Mouse (Mus musculus) limb, embryonic 13.5 days (tissue): ENCODE data around the gene Aebp2. TPM values are rescaled to one million over a fixed set of nuclear protein-coding genes. Genes with fewer than 3 reads are reported as not detected.

ENCODE experiments used
- ATAC-seq: fragments of 200-750 bp; cut with Nextera tagmentation; 2 replicates; pipeline ENCODE4 v1.8.0; 2017; ENCODE audit warnings: low read depth, moderate number of reproducible peaks, moderate TSS enrichment; ENCODE audit not compliant: low FRiP score
- H3K27ac ChIP-seq: fragments of 300-500 bp; sonication (generic); 2 replicates; pipeline ENCODE4 v1.5.1; 2015; ENCODE audit warnings: inconsistent platforms, mild to moderate bottlenecking, moderate library complexity
- H3K27me3 ChIP-seq: fragments of 300-500 bp; sonication (generic); 2 replicates; pipeline ENCODE4 v1.6.1; 2015; ENCODE audit warnings: mild to moderate bottlenecking, inconsistent platforms
- H3K36me3 ChIP-seq: fragments of 300-500 bp; sonication (generic); 2 replicates; pipeline ENCODE4 v1.6.1; 2015; ENCODE audit warnings: inconsistent platforms, mild to moderate bottlenecking, moderate library complexity
- H3K4me1 ChIP-seq: fragments of 300-500 bp; sonication (generic); 2 replicates; pipeline ENCODE4 v1.6.1; 2015; ENCODE audit warnings: inconsistent platforms
- H3K4me2 ChIP-seq: fragments of 300-500 bp; sonication (generic); replicated peaks from 2 replicates; pipeline ENCODE4 v1.6.1; 2015; ENCODE audit warnings: inconsistent platforms, mild to moderate bottlenecking, moderate library complexity
- H3K4me3 ChIP-seq: fragments of 300-500 bp; sonication (generic); 2 replicates; pipeline ENCODE4 v1.5.1; 2015; ENCODE audit warnings: moderate library complexity, mild to moderate bottlenecking, inconsistent platforms
- H3K9ac ChIP-seq: fragments of 300-500 bp; sonication (generic); 2 replicates; pipeline ENCODE4 v1.6.1; 2015; ENCODE audit warnings: mild to moderate bottlenecking, inconsistent platforms
- H3K9me3 ChIP-seq: fragments of 300-500 bp; sonication (generic); 2 replicates; pipeline ENCODE4 v1.6.1; 2016; ENCODE audit warnings: inconsistent platforms
- whole genome bisulfite sequencing: fragments of 180-500 bp; shearing (Covaris S2); methylation state at CpG from one replicate; pipeline ENCODE4 v1.1.7; 2015; 5-methylcytosine and 5-hydroxymethylcytosine counted together
- polyA plus RNA-seq: library from polyadenylated mRNA; unstranded; fragments of >200 nt; fragmentation: Nextera tagmentation; extraction: Ambion mirVana; gene quantifications from 2 replicates; pipeline ENCODE4 v1.2.1, GENCODE M21; 2015

The Aebp2 gene
- polyA plus RNA-seq, 1 experiment from 2014 or later, result 17.7 TPM

GRCm38 (mm10) chr6:140633616-140634015, 11.2 kb downstream of the Aebp2 start:
- H3K27me3 ChIP-seq, result no peaks in the 10 kb centered on the region
- H3K4me3 ChIP-seq, result no peak overlapping the region
- peaks cover 47% of the 10 kb centered on the region for H3K36me3 ChIP-seq
- H3K9me3 ChIP-seq, result no peaks in the 10 kb centered on the region
- H3K9ac ChIP-seq, result no peak overlapping the region
- 87% methylated on average over 8 of the region's 8 CpGs for WGBS
- ATAC-seq, result no peak
- H3K4me1 ChIP-seq, result peaks cover 14% of the 10 kb centered on the region
- H3K27ac ChIP-seq, result no peak overlapping the region
- no peak overlapping the region for H3K4me2 ChIP-seq

- H3K9me3 ChIP-seq, result no peaks in the 10 kb centered on the region
- no peak overlapping the region for H3K27ac ChIP-seq
- no peak overlapping the region for H3K9ac ChIP-seq
- H3K4me2 ChIP-seq, result no peak overlapping the region
- no peak overlapping the region for H3K4me3 ChIP-seq
- no peak for ATAC-seq
- H3K4me1 ChIP-seq, result peaks cover 1% of the 10 kb centered on the region; the same call in 1 of the 2 replicates
- peaks cover 71% of the 10 kb centered on the region for H3K36me3 ChIP-seq
- WGBS, result 92% methylated on average over 4 of the region's 4 CpGs
- H3K27me3 ChIP-seq, result no peaks in the 10 kb centered on the region
Measured at GRCm38 (mm10) chr6:140636290-140636689, 13.8 kb downstream of the Aebp2 start.

GRCm38 (mm10) chr6:140642010-140642409, 19.5 kb downstream of the Aebp2 start:
- Histone ChIP-seq H3K27me3 (no peaks in the 10 kb centered on the region), H3K36me3 (peaks cover 83% of the 10 kb centered on the region), H3K4me1 (no peaks in the 10 kb centered on the region), H3K9ac (no peak overlapping the region), H3K9me3 (no peaks in the 10 kb centered on the region), H3K4me2 (no peak overlapping the region), H3K27ac (no peak overlapping the region), H3K4me3 (no peak overlapping the region)
- 97% methylated on average over 7 of the region's 7 CpGs for WGBS
- ATAC-seq, result no peak

GRCm38 (mm10) chr6:140642655-140643054, 20.2 kb downstream of the Aebp2 start:
- H3K36me3 ChIP-seq, result peaks cover 82% of the 10 kb centered on the region
- H3K4me1 ChIP-seq, result no peaks in the 10 kb centered on the region
- no peak overlapping the region for H3K4me2 ChIP-seq
- H3K9ac ChIP-seq, result no peak overlapping the region
- ATAC-seq, result no peak
- WGBS, result 93% methylated on average over 12 of the region's 12 CpGs
- no peak overlapping the region for H3K27ac ChIP-seq
- H3K4me3 ChIP-seq, result no peak overlapping the region
- no peaks in the 10 kb centered on the region for H3K9me3 ChIP-seq
- no peaks in the 10 kb centered on the region for H3K27me3 ChIP-seq

GRCm38 (mm10) chr6:140645931-140646330, 23.5 kb downstream of the Aebp2 start:
- Histone ChIP-seq H3K4me1 (no peaks in the 10 kb centered on the region), H3K36me3 (peaks cover 82% of the 10 kb centered on the region), H3K4me2 (no peak overlapping the region), H3K4me3 (no peak overlapping the region), H3K9ac (no peak overlapping the region), H3K9me3 (no peaks in the 10 kb centered on the region), H3K27ac (no peak overlapping the region), H3K27me3 (no peaks in the 10 kb centered on the region)
- ATAC-seq, result no peak

DNA sequence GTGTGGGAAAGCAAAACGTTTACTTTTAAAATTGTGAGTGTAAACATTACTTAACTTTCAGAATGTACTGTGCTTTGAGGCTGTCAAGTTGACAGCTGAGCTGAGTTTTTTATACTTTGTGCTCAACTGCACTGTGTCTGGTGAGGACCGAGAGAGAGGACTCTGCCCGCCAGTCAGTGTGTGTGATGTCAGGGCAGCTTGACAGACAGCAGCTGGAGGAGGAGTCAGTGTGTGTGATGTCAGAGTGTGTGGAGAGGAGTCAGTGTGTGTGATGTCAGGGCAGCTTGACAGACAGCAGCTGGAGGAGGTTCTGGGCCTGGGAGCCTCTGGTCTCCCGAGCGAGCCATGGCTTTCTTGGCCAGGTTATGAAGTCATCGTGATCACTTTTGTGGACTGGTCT, 24.4 kb downstream of the Aebp2 start:
- 86% methylated on average over 6 of the region's 6 CpGs for WGBS
- H3K36me3 ChIP-seq, result peaks cover 77% of the 10 kb centered on the region

GRCm38 (mm10) chr6:140649812-140650211, 27.3 kb downstream of the Aebp2 start:
- H3K36me3 ChIP-seq, result peaks cover 72% of the 10 kb centered on the region
- H3K4me3 ChIP-seq, result no peak overlapping the region
- H3K27me3 ChIP-seq, result no peaks in the 10 kb centered on the region
- no peak overlapping the region for H3K9ac ChIP-seq
- ATAC-seq, result no peak
- WGBS, result 35% methylated on average over 1 of the region's 1 CpGs
- no peak overlapping the region for H3K27ac ChIP-seq
- no peaks in the 10 kb centered on the region for H3K9me3 ChIP-seq
- no peaks in the 10 kb centered on the region for H3K4me1 ChIP-seq
- no peak overlapping the region for H3K4me2 ChIP-seq

More for the DNA sequence above, 24.4 kb downstream of the Aebp2 start:
- Histone ChIP-seq H3K27me3 (no peaks in the 10 kb centered on the region), H3K9ac (no peak overlapping the region), H3K4me1 (no peaks in the 10 kb centered on the region), H3K4me2 (no peak overlapping the region), H3K9me3 (no peaks in the 10 kb centered on the region), H3K4me3 (no peak overlapping the region), H3K27ac (no peak overlapping the region)
- ATAC-seq, result peak; percentile 5; the same call in 1 of the 2 replicates

DNA sequence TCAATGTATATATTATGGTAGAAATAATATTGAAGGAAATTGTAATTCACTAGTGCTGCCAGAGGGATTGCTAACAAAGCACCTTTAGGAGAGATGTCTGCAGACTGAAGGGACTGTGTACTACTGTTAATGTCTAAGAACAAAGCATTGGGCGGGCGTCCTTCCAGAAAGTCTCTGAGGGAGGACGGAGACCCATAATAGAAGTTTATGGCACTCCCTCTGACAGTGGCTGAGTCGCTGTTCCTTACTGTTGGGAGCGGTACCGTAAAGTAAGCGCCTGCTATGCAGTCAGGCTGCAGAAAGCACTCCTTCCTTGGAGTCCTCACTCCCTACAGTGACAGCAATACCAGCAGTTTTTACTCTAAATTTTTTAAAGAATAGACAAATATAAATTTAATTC, 29.5 kb downstream of the Aebp2 start:
- ATAC-seq, result no peak
- Histone ChIP-seq H3K4me3 (no peak overlapping the region), H3K4me2 (no peak overlapping the region), H3K36me3 (peaks cover 70% of the 10 kb centered on the region), H3K9ac (no peak overlapping the region), H3K9me3 (no peaks in the 10 kb centered on the region), H3K27me3 (no peaks in the 10 kb centered on the region), H3K4me1 (peaks cover 13% of the 10 kb centered on the region), H3K27ac (no peak overlapping the region)
- WGBS, result 65% methylated on average over 7 of the region's 7 CpGs

GRCm38 (mm10) chr6:140655451-140655850, 33.0 kb downstream of the Aebp2 start:
- Histone ChIP-seq H3K4me2 (no peak overlapping the region), H3K4me1 (peaks cover 13% of the 10 kb centered on the region), H3K36me3 (peaks cover 42% of the 10 kb centered on the region), H3K27me3 (no peaks in the 10 kb centered on the region), H3K4me3 (no peak overlapping the region), H3K9me3 (no peaks in the 10 kb centered on the region), H3K9ac (no peak overlapping the region), H3K27ac (peak overlapping the region; percentile 44; the same call in 1 of the 2 replicates)
- WGBS, result 90% methylated on average over 7 of the region's 7 CpGs
- ATAC-seq, result 0 out of 2 replicates have a peak, but pooled peaks have one; percentile 4

- H3K4me2 ChIP-seq, result no peak overlapping the region
- 86% methylated on average over 3 of the region's 3 CpGs for WGBS
- H3K4me3 ChIP-seq, result no peak overlapping the region
- H3K4me1 ChIP-seq, result peaks cover 13% of the 10 kb centered on the region
- no peak for ATAC-seq
- no peaks in the 10 kb centered on the region for H3K27me3 ChIP-seq
- H3K9me3 ChIP-seq, result no peaks in the 10 kb centered on the region
- H3K9ac ChIP-seq, result no peak overlapping the region
- H3K36me3 ChIP-seq, result peaks cover 39% of the 10 kb centered on the region
- H3K27ac ChIP-seq, result 0 out of 2 replicates have a peak overlapping the region, but pooled peaks have one; percentile 33
Measured at GRCm38 (mm10) chr6:140656991-140657390, 34.5 kb downstream of the Aebp2 start.

DNA sequence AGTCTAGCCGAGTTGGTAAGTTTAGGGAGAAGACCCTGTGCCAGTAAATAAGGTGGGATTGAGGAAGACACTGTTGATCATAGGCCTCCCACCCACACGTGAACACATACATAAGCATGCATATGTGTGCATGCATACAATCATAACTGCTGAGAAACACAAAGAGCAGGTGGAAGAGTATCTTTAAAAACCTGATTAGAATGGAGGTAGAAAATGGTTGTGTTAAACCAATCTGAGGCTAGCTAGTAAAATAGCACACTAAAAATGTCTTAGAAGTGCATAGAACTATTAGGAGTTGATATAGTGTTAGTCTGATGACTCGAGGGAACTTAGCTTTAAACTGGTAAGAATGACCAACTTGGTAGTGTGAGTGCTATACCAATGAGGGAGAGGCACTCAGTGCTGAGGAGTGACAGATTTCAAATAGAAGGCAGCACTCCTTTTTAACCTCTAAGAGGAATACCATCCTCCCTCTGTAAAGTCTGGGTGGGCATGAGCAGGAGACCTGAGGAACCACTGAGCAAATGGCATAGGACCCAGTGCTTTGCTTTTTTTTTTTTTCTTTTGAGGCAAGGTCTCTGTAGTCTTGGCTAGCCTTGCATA, 35.6 kb downstream of the Aebp2 start:
- H3K4me1 ChIP-seq, result peaks cover 13% of the 10 kb centered on the region
- H3K36me3 ChIP-seq, result peaks cover 35% of the 10 kb centered on the region
- no peak for ATAC-seq
- no peaks in the 10 kb centered on the region for H3K27me3 ChIP-seq
- no peaks in the 10 kb centered on the region for H3K9me3 ChIP-seq
- WGBS, result 86% methylated on average over 3 of the region's 3 CpGs
- H3K4me3 ChIP-seq, result no peak overlapping the region
- H3K27ac ChIP-seq, result no peak overlapping the region
- no peak overlapping the region for H3K9ac ChIP-seq
- H3K4me2 ChIP-seq, result no peak overlapping the region

GRCm38 (mm10) chr6:140661111-140661510, 38.6 kb downstream of the Aebp2 start:
- Histone ChIP-seq H3K27me3 (no peaks in the 10 kb centered on the region), H3K36me3 (peaks cover 13% of the 10 kb centered on the region), H3K9me3 (no peaks in the 10 kb centered on the region), H3K9ac (no peak overlapping the region), H3K4me3 (no peak overlapping the region), H3K27ac (0 out of 2 replicates have a peak overlapping the region, but pooled peaks have one; percentile 15), H3K4me1 (peaks cover 10% of the 10 kb centered on the region), H3K4me2 (no peak overlapping the region)
- ATAC-seq, result no peak
- 84% methylated on average over 10 of the region's 10 CpGs for WGBS

DNA sequence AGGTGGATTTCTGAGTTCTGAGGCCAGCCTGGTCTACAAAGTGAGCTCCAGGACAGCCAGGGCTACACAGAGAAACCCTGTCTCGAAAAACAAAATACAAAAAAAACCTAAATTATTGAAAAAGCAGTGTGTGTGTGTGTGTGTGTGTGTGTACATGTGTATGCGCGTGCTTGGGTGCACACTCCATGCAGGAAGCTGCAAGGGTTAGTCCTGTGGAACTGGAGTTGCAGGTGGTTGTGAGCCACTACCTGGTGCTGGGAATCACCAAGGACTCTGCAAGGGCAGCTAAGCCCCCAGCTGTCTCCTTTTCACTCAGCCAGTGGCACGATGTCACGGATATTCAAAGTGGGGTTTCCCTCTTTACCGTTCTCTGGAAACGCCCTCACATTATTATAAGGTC, 39.3 kb downstream of the Aebp2 start:
- no peak for ATAC-seq
- 89% methylated on average over 7 of the region's 7 CpGs for WGBS

More for the DNA sequence above, 39.3 kb downstream of the Aebp2 start:
- Histone ChIP-seq H3K4me2 (no peak overlapping the region), H3K9ac (no peak overlapping the region), H3K27me3 (no peaks in the 10 kb centered on the region), H3K36me3 (peaks cover 8% of the 10 kb centered on the region), H3K27ac (no peak overlapping the region), H3K4me1 (peaks cover 12% of the 10 kb centered on the region), H3K9me3 (no peaks in the 10 kb centered on the region), H3K4me3 (no peak overlapping the region)
